Mouse (Mus musculus): ENCODE results near the gene Lrrfip1.

Lrrfip1 gene

GRCm38 (mm10) chr1:91086748-91087147 is 88.2 kb downstream of the Lrrfip1 start:
- DNase-seq (ENCODE audit: low read depth): no peak

- DNase-seq (ENCODE audit: low read depth): no peak
Observed at GRCm38 (mm10) chr1:91088027-91088426, 89.5 kb downstream of the Lrrfip1 start.

- no peak for DNase-seq (ENCODE audit: low read depth)
Observed at GRCm38 (mm10) chr1:91088941-91089340, 90.4 kb downstream of the Lrrfip1 start.

- DNase-seq (ENCODE audit: low read depth): peak; percentile 60
Observed at GRCm38 (mm10) chr1:91090456-91090855, 91.9 kb downstream of the Lrrfip1 start.

- peak; percentile 32 for DNase-seq (ENCODE audit: low read depth)
Observed at GRCm38 (mm10) chr1:91092451-91092850, 93.9 kb downstream of the Lrrfip1 start.

GRCm38 (mm10) chr1:91093296-91093695 is 94.8 kb downstream of the Lrrfip1 start:
- DNase-seq (ENCODE audit: low read depth): peak; percentile 67

- no peak for DNase-seq (ENCODE audit: low read depth)
Observed at GRCm38 (mm10) chr1:91094001-91094400, 95.5 kb downstream of the Lrrfip1 start.

- peak; percentile 85 for DNase-seq (ENCODE audit: low read depth)
Observed at GRCm38 (mm10) chr1:91095258-91095657, 96.7 kb downstream of the Lrrfip1 start.

- no peak for DNase-seq (ENCODE audit: low read depth)
Observed at GRCm38 (mm10) chr1:91095853-91096252, 97.3 kb downstream of the Lrrfip1 start.

GRCm38 (mm10) chr1:91096490-91096889 is 98.0 kb downstream of the Lrrfip1 start:
- DNase-seq (ENCODE audit: low read depth): peak; percentile 67

- DNase-seq (ENCODE audit: low read depth): no peak
Observed at GRCm38 (mm10) chr1:91097283-91097834, 98.8 kb downstream of the Lrrfip1 start.

- peak; percentile 90 for DNase-seq (ENCODE audit: low read depth)
Observed at GRCm38 (mm10) chr1:91098887-91099286, 100.3 kb downstream of the Lrrfip1 start.

- no peak for DNase-seq (ENCODE audit: low read depth)
Observed at GRCm38 (mm10) chr1:91101709-91102440, 103.3 kb downstream of the Lrrfip1 start.

- DNase-seq (ENCODE audit: low read depth): no peak
Observed at GRCm38 (mm10) chr1:91103366-91103983, 104.9 kb downstream of the Lrrfip1 start.

- DNase-seq (ENCODE audit: low read depth): no peak
Observed at GRCm38 (mm10) chr1:91107548-91107947, 109.0 kb downstream of the Lrrfip1 start.

- DNase-seq (ENCODE audit: low read depth): no peak
Observed at GRCm38 (mm10) chr1:91109302-91109701, 110.8 kb downstream of the Lrrfip1 start.

- no peak for DNase-seq (ENCODE audit: low read depth)
Observed at GRCm38 (mm10) chr1:91112171-91112570, 113.6 kb downstream of the Lrrfip1 start.

GRCm38 (mm10) chr1:91112606-91113005 is 114.1 kb downstream of the Lrrfip1 start:
- no peak for DNase-seq (ENCODE audit: low read depth)

GRCm38 (mm10) chr1:91122121-91122520 is 123.6 kb downstream of the Lrrfip1 start:
- DNase-seq (ENCODE audit: low read depth): no peak

GRCm38 (mm10) chr1:91123004-91123403 is 124.5 kb downstream of the Lrrfip1 start:
- DNase-seq (ENCODE audit: low read depth): no peak

- no peak for DNase-seq (ENCODE audit: low read depth)
Observed at GRCm38 (mm10) chr1:91123466-91123865, 124.9 kb downstream of the Lrrfip1 start.

- DNase-seq (ENCODE audit: low read depth): peak; percentile 13
Observed at GRCm38 (mm10) chr1:91128849-91129248, 130.3 kb downstream of the Lrrfip1 start.

- no peak for DNase-seq (ENCODE audit: low read depth)
Observed at GRCm38 (mm10) chr1:91137036-91137435, 138.5 kb downstream of the Lrrfip1 start.

Measured in naive thymus-derived CD4-positive, alpha-beta T cell, adult 2 months (primary cell).